Mouse (Mus musculus) hindbrain, embryonic 14.5 days (tissue): ENCODE data around the gene 1700113H08Rik. TPM values are rescaled to one million over a fixed set of nuclear protein-coding genes. Genes with fewer than 3 reads are reported as not detected.

Experiments
- ATAC-seq: fragments of 200-750 bp; cut with Nextera tagmentation; 2 replicates; pipeline ENCODE4 v1.8.0; 2017; ENCODE audit warnings: moderate number of reproducible peaks, mild to moderate bottlenecking, moderate TSS enrichment, moderate library complexity; ENCODE audit not compliant: low FRiP score
- DNase-seq: peaks from one replicate; pipeline ENCODE4 v3.0.0-alpha.2; 2015; ENCODE audit warnings: low spot score
- H3K27ac ChIP-seq: fragments of 300-500 bp; sonication (generic); 2 replicates; pipeline ENCODE4 v1.5.1; 2014; ENCODE audit warnings: mild to moderate bottlenecking, moderate library complexity
- H3K27me3 ChIP-seq: fragments of 300-500 bp; sonication (generic); 2 replicates; pipeline ENCODE4 v1.6.1; 2014; ENCODE audit warnings: mild to moderate bottlenecking, low read length, mixed read lengths; ENCODE audit not compliant: control insufficient read depth, insufficient read depth
- H3K36me3 ChIP-seq: fragments of 300-500 bp; sonication (generic); replicated peaks from 2 replicates; pipeline ENCODE4 v1.6.1; 2014; ENCODE audit not compliant: control insufficient read depth, insufficient read depth
- H3K4me1 ChIP-seq: fragments of 300-500 bp; sonication (generic); replicated peaks from 2 replicates; pipeline ENCODE4 v1.6.1; 2014; ENCODE audit warnings: antibody characterized with exemption, low read length, mixed read lengths; ENCODE audit not compliant: control insufficient read depth, insufficient read depth
- H3K4me2 ChIP-seq: fragments of 300-500 bp; sonication (generic); replicated peaks from 2 replicates; pipeline ENCODE4 v1.6.1; 2014; ENCODE audit warnings: mild to moderate bottlenecking, moderate library complexity
- H3K4me3 ChIP-seq: fragments of 300-500 bp; sonication (generic); replicated peaks from 2 replicates; pipeline ENCODE4 v1.5.1; 2014; ENCODE audit warnings: mild to moderate bottlenecking, low read length
- H3K9ac ChIP-seq: fragments of 300-500 bp; sonication (generic); 2 replicates; pipeline ENCODE4 v1.6.1; 2014
- H3K9me3 ChIP-seq: fragments of 300-500 bp; sonication (generic); 2 replicates; pipeline ENCODE4 v1.6.1; 2016; ENCODE audit warnings: low read length; ENCODE audit not compliant: control insufficient read depth
- WGBS: fragments of 180-500 bp; shearing (Covaris S2); extraction: QIAGEN DNeasy Blood & Tissue Kit; methylation state at CpG from one replicate; pipeline ENCODE4 v1.1.7; 2014; 5-methylcytosine and 5-hydroxymethylcytosine counted together
- polyA plus RNA-seq: library from polyadenylated mRNA; unstranded; fragments of >200 nt; fragmentation: Nextera tagmentation; extraction: Ambion mirVana; gene quantifications from 2 replicates; pipeline ENCODE4 v1.2.1, GENCODE M21; 2014

The 1700113H08Rik gene
- polyA plus RNA-seq, 1 experiment from 2014 or later: not detected

GRCm38 (mm10) chr10:87100668-87101067, 42.8 kb downstream of the 1700113H08Rik start:
- DNase-seq: no peak
- whole genome bisulfite sequencing: 44% methylated on average over 4 of the region's 4 CpGs

GRCm38 (mm10) chr10:87101265-87101950, 43.6 kb downstream of the 1700113H08Rik start:
- Histone ChIP-seq H3K27me3 (0 out of 2 replicates have a peak, but pooled peaks cover 3% of the 10 kb centered on the region), H3K9me3 (no peaks in the 10 kb centered on the region), H3K36me3 (no peaks in the 10 kb centered on the region), H3K4me1 (peaks cover 9% of the 10 kb centered on the region; the same call in 1 of the 2 replicates), H3K9ac (no peak overlapping the region), H3K4me3 (no peak overlapping the region), H3K27ac (no peak overlapping the region), H3K4me2 (no peak overlapping the region)
- ATAC-seq: peak; percentile 54; the same call in 1 of the 2 replicates
- WGBS: 14% methylated on average over 9 of the region's 9 CpGs
- no peak for DNase-seq

More at GRCm38 (mm10) chr10:87100668-87101067, 42.8 kb downstream of the 1700113H08Rik start:
- Histone ChIP-seq H3K27me3 (0 out of 2 replicates have a peak, but pooled peaks cover 3% of the 10 kb centered on the region), H3K4me2 (no peak overlapping the region), H3K4me1 (peaks cover 9% of the 10 kb centered on the region; the same call in 1 of the 2 replicates), H3K27ac (no peak overlapping the region), H3K9me3 (no peaks in the 10 kb centered on the region), H3K9ac (no peak overlapping the region), H3K4me3 (no peak overlapping the region), H3K36me3 (no peaks in the 10 kb centered on the region)
- ATAC-seq: no peak

- 9% methylated on average over 3 of the region's 3 CpGs for WGBS
Observed at GRCm38 (mm10) chr10:87101951-87102320, 44.1 kb downstream of the 1700113H08Rik start.

GRCm38 (mm10) chr10:87102455-87102854, 44.6 kb downstream of the 1700113H08Rik start:
- H3K36me3 ChIP-seq: no peaks in the 10 kb centered on the region
- H3K9ac ChIP-seq: no peak overlapping the region
- 0 out of 2 replicates have a peak, but pooled peaks cover 3% of the 10 kb centered on the region for H3K27me3 ChIP-seq
- H3K4me3 ChIP-seq: no peak overlapping the region
- peaks cover 9% of the 10 kb centered on the region; the same call in 1 of the 2 replicates for H3K4me1 ChIP-seq
- WGBS: 20% methylated on average over 13 of the region's 13 CpGs
- no peaks in the 10 kb centered on the region for H3K9me3 ChIP-seq
- peak overlapping the region; percentile 29 for H3K4me2 ChIP-seq
- ATAC-seq (no peak), DNase-seq (no peak)
- no peak overlapping the region for H3K27ac ChIP-seq

More at GRCm38 (mm10) chr10:87101951-87102320, 44.1 kb downstream of the 1700113H08Rik start:
- no peaks in the 10 kb centered on the region for H3K9me3 ChIP-seq
- no peak for DNase-seq
- no peak overlapping the region for H3K9ac ChIP-seq
- no peak overlapping the region for H3K27ac ChIP-seq
- no peak overlapping the region for H3K4me2 ChIP-seq
- no peaks in the 10 kb centered on the region for H3K36me3 ChIP-seq
- H3K27me3 ChIP-seq: 0 out of 2 replicates have a peak, but pooled peaks cover 3% of the 10 kb centered on the region
- no peak overlapping the region for H3K4me3 ChIP-seq
- peaks cover 9% of the 10 kb centered on the region; the same call in 1 of the 2 replicates for H3K4me1 ChIP-seq
- no peak; the same call in 1 of the 2 replicates for ATAC-seq

- Histone ChIP-seq H3K27ac (no peak overlapping the region), H3K4me2 (no peak overlapping the region), H3K9ac (no peak overlapping the region), H3K27me3 (0 out of 2 replicates have a peak, but pooled peaks cover 3% of the 10 kb centered on the region), H3K36me3 (no peaks in the 10 kb centered on the region), H3K9me3 (no peaks in the 10 kb centered on the region), H3K4me1 (peaks cover 9% of the 10 kb centered on the region; the same call in 1 of the 2 replicates), H3K4me3 (no peak overlapping the region)
- DNase-seq (no peak), ATAC-seq (no peak)
- WGBS: 62% methylated on average over 8 of the region's 8 CpGs
Observed at GRCm38 (mm10) chr10:87103286-87103685, 45.4 kb downstream of the 1700113H08Rik start.

- H3K9me3 ChIP-seq: no peaks in the 10 kb centered on the region
- ATAC-seq: no peak
- 0 out of 2 replicates have a peak, but pooled peaks cover 3% of the 10 kb centered on the region for H3K27me3 ChIP-seq
- no peak overlapping the region for H3K4me2 ChIP-seq
- H3K4me1 ChIP-seq: 0 out of 2 replicates have a peak, but pooled peaks cover under 1% of the 10 kb centered on the region
- no peak overlapping the region for H3K27ac ChIP-seq
- H3K36me3 ChIP-seq: no peaks in the 10 kb centered on the region
- H3K4me3 ChIP-seq: no peak overlapping the region
- DNase-seq: peak; percentile 43
- no peak overlapping the region for H3K9ac ChIP-seq
- 66% methylated on average over 9 of the region's 9 CpGs for WGBS
Observed at GRCm38 (mm10) chr10:87107565-87108297, 49.9 kb downstream of the 1700113H08Rik start.

- ATAC-seq: no peak
- H3K27me3 ChIP-seq: 0 out of 2 replicates have a peak, but pooled peaks cover 3% of the 10 kb centered on the region
- no peaks in the 10 kb centered on the region for H3K4me1 ChIP-seq
- no peaks in the 10 kb centered on the region for H3K9me3 ChIP-seq
- WGBS: 91% methylated on average over 6 of the region's 6 CpGs
- no peak overlapping the region for H3K4me2 ChIP-seq
- H3K9ac ChIP-seq: no peak overlapping the region
- H3K4me3 ChIP-seq: no peak overlapping the region
- no peak for DNase-seq
- no peak overlapping the region for H3K27ac ChIP-seq
- no peaks in the 10 kb centered on the region for H3K36me3 ChIP-seq
Observed at GRCm38 (mm10) chr10:87108333-87108732, 50.5 kb downstream of the 1700113H08Rik start.

- ATAC-seq: no peak
- no peak for DNase-seq
Observed at GRCm38 (mm10) chr10:87109038-87109771, 51.4 kb downstream of the 1700113H08Rik start.

More at GRCm38 (mm10) chr10:87109038-87109771, 51.4 kb downstream of the 1700113H08Rik start:
- Histone ChIP-seq H3K27ac (no peak overlapping the region), H3K9ac (no peak overlapping the region), H3K4me3 (no peak overlapping the region), H3K4me1 (no peaks in the 10 kb centered on the region), H3K4me2 (no peak overlapping the region), H3K9me3 (no peaks in the 10 kb centered on the region), H3K36me3 (no peaks in the 10 kb centered on the region), H3K27me3 (no peaks in the 10 kb centered on the region)
- 78% methylated on average over 10 of the region's 10 CpGs for WGBS
